Mouse (Mus musculus) neural tube, embryonic 15.5 days (tissue): ENCODE measurements around the gene Htr3b. TPM values are rescaled to one million over a fixed set of nuclear protein-coding genes. Genes with fewer than 3 reads are reported as not detected.
A peak's percentile ranks its signal among the peaks of the same experiment; 100 is the strongest.

Source experiments
- ATAC-seq: fragments of 200-750 bp; cut with Nextera tagmentation; 2 replicates; pipeline ENCODE4 v1.8.0; 2017; ENCODE audit warnings: mild to moderate bottlenecking, moderate TSS enrichment, moderate library complexity; ENCODE audit not compliant: low FRiP score
- H3K27ac ChIP-seq: fragments of 300-500 bp; sonication (generic); replicated peaks from 2 replicates; pipeline ENCODE4 v1.5.1; 2015; ENCODE audit warnings: mild to moderate bottlenecking, inconsistent platforms
- H3K27me3 ChIP-seq: fragments of 300-500 bp; sonication (generic); replicated peaks from 2 replicates; pipeline ENCODE4 v1.6.1; 2015; ENCODE audit warnings: inconsistent platforms
- H3K36me3 ChIP-seq: fragments of 300-500 bp; sonication (generic); 2 replicates; pipeline ENCODE4 v1.6.1; 2015; ENCODE audit warnings: inconsistent platforms
- H3K4me1 ChIP-seq: fragments of 300-500 bp; sonication (generic); 2 replicates; pipeline ENCODE4 v1.6.1; 2015; ENCODE audit warnings: inconsistent platforms
- H3K4me2 ChIP-seq: fragments of 300-500 bp; sonication (generic); 2 replicates; pipeline ENCODE4 v1.6.1; 2015; ENCODE audit warnings: inconsistent platforms, mild to moderate bottlenecking, moderate library complexity
- H3K4me3 ChIP-seq: fragments of 300-500 bp; sonication (generic); replicated peaks from 2 replicates; pipeline ENCODE4 v1.5.1; 2015; ENCODE audit warnings: mild to moderate bottlenecking, inconsistent platforms
- H3K9ac ChIP-seq: fragments of 300-500 bp; sonication (generic); replicated peaks from 2 replicates; pipeline ENCODE4 v1.6.1; 2015; ENCODE audit warnings: mild to moderate bottlenecking, inconsistent platforms
- H3K9me3 ChIP-seq: fragments of 300-500 bp; sonication (generic); replicated peaks from 2 replicates; pipeline ENCODE4 v1.6.1; 2016; ENCODE audit warnings: inconsistent platforms
- WGBS: fragments of 180-500 bp; shearing (Covaris S2); methylation state at CpG from one replicate; pipeline ENCODE4 v1.1.7; 2015; ENCODE audit warnings: mixed read lengths; 5-methylcytosine and 5-hydroxymethylcytosine counted together
- polyA plus RNA-seq: library from polyadenylated mRNA; unstranded; fragments of >200 nt; fragmentation: Nextera tagmentation; extraction: Ambion mirVana; gene quantifications from 2 replicates; pipeline ENCODE4 v1.2.1, GENCODE M21; 2015

Gene Htr3b
- polyA plus RNA-seq, 1 experiment from 2014 or later: 1.8 TPM

GRCm38 (mm10) chr9:48910885-48911537 is 53.8 kb downstream of the Htr3b start, which contains the start of gene Htr3a:
Gene Htr3a (minus strand): TSS chr9:48911099.
- Histone ChIP-seq H3K36me3 (no peaks in the 10 kb centered on the region), H3K9ac (no peak within 1 kb of the TSS), H3K4me1 (peaks cover 11% of the 10 kb centered on the region), H3K27me3 (no peaks in the 10 kb centered on the region), H3K4me3 (no peak within 1 kb of the TSS), H3K4me2 (peak within 1 kb of the TSS; percentile 28; the same call in 1 of the 2 replicates), H3K9me3 (no peaks in the 10 kb centered on the region), H3K27ac (peak within 1 kb of the TSS; percentile 23; the same call in 1 of the 2 replicates)
- ATAC-seq: peak; percentile 66; the same call in 1 of the 2 replicates
- WGBS: 3% methylated on average over 9 of the region's 9 CpGs

- WGBS: 87% methylated on average over 5 of the region's 5 CpGs
- no peak for ATAC-seq
- Histone ChIP-seq H3K4me1 (peaks cover 4% of the 10 kb centered on the region; the same call in 1 of the 2 replicates), H3K36me3 (no peaks in the 10 kb centered on the region), H3K27ac (no peak overlapping the region), H3K27me3 (0 out of 2 replicates have a peak, but pooled peaks cover 3% of the 10 kb centered on the region), H3K4me3 (no peak overlapping the region), H3K4me2 (no peak overlapping the region), H3K9ac (no peak overlapping the region), H3K9me3 (no peaks in the 10 kb centered on the region)
These were observed 60.4 kb downstream of the Htr3b start for GRCm38 (mm10) chr9:48904421-48904820.

- Histone ChIP-seq H3K9ac (no peak overlapping the region), H3K27ac (no peak overlapping the region), H3K36me3 (no peaks in the 10 kb centered on the region), H3K4me2 (no peak overlapping the region), H3K27me3 (0 out of 2 replicates have a peak, but pooled peaks cover 3% of the 10 kb centered on the region), H3K9me3 (no peaks in the 10 kb centered on the region), H3K4me3 (no peak overlapping the region), H3K4me1 (peaks cover 4% of the 10 kb centered on the region; the same call in 1 of the 2 replicates)
- no peak for ATAC-seq
- WGBS: 57% methylated on average over 2 of the region's 2 CpGs
These were observed 61.0 kb downstream of the Htr3b start for GRCm38 (mm10) chr9:48903766-48904165.

- Histone ChIP-seq H3K4me1 (peaks cover 13% of the 10 kb centered on the region), H3K9me3 (no peaks in the 10 kb centered on the region), H3K27ac (no peak overlapping the region), H3K4me3 (no peak overlapping the region), H3K9ac (no peak overlapping the region), H3K27me3 (peaks cover 3% of the 10 kb centered on the region; the same call in 1 of the 2 replicates), H3K4me2 (no peak overlapping the region), H3K36me3 (no peaks in the 10 kb centered on the region)
- 44% methylated on average over 8 of the region's 8 CpGs for WGBS
- ATAC-seq: no peak
These were observed 66.2 kb downstream of the Htr3b start for GRCm38 (mm10) chr9:48898551-48898950.

- Histone ChIP-seq H3K4me2 (peak overlapping the region; percentile 51), H3K9me3 (no peaks in the 10 kb centered on the region), H3K27ac (no peak overlapping the region), H3K4me3 (no peak overlapping the region), H3K27me3 (peaks cover 9% of the 10 kb centered on the region; the same call in 1 of the 2 replicates), H3K9ac (0 out of 2 replicates have a peak overlapping the region, but pooled peaks have one; percentile 29), H3K36me3 (no peaks in the 10 kb centered on the region), H3K4me1 (peaks cover 13% of the 10 kb centered on the region)
- ATAC-seq: no peak
- WGBS: 7% methylated on average over 18 of the region's 18 CpGs
These were observed 68.8 kb downstream of the Htr3b start for GRCm38 (mm10) chr9:48895819-48896536.

- Histone ChIP-seq H3K4me3 (no peak overlapping the region), H3K4me2 (no peak overlapping the region), H3K36me3 (no peaks in the 10 kb centered on the region), H3K27me3 (peaks cover 9% of the 10 kb centered on the region; the same call in 1 of the 2 replicates), H3K9ac (no peak overlapping the region), H3K9me3 (no peaks in the 10 kb centered on the region), H3K4me1 (peaks cover 13% of the 10 kb centered on the region), H3K27ac (no peak overlapping the region)
- WGBS: 62% methylated on average over 6 of the region's 6 CpGs
- no peak for ATAC-seq
These were observed 70.0 kb downstream of the Htr3b start for GRCm38 (mm10) chr9:48894755-48895154.

DNA sequence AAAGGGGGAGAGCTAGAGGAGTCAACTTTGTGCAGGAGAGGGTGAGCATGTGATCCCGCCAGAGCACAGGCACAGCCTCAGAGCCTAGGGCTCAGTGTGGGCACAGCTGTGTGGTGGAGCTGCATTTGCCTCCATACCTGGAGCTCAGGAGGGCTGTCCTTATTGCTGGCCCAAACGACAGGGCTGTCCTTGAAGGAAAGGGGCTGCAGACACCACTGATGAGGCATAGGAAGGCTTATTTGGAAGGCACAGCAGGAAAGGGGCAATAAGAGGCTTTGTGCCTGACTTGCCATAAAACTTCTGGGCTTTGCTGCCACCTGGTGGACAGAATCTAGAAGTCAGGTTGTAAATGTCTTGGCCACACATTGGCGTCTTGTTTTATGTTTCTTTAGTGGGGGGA is 70.8 kb downstream of the Htr3b start:
- no peak overlapping the region for H3K4me3 ChIP-seq
- peaks cover 6% of the 10 kb centered on the region; the same call in 1 of the 2 replicates for H3K27me3 ChIP-seq
- peaks cover 13% of the 10 kb centered on the region for H3K4me1 ChIP-seq
- 25% methylated on average over 3 of the region's 3 CpGs for WGBS
- H3K9me3 ChIP-seq: no peaks in the 10 kb centered on the region
- 0 out of 2 replicates have a peak, but pooled peaks have one; percentile 47 for ATAC-seq
- H3K9ac ChIP-seq: no peak overlapping the region
- H3K36me3 ChIP-seq: no peaks in the 10 kb centered on the region
- no peak overlapping the region for H3K27ac ChIP-seq
- H3K4me2 ChIP-seq: no peak overlapping the region

- Histone ChIP-seq H3K27ac (no peak overlapping the region), H3K27me3 (0 out of 2 replicates have a peak, but pooled peaks cover 6% of the 10 kb centered on the region), H3K4me2 (no peak overlapping the region), H3K4me1 (peaks cover 6% of the 10 kb centered on the region), H3K4me3 (no peak overlapping the region), H3K9ac (no peak overlapping the region), H3K36me3 (no peaks in the 10 kb centered on the region), H3K9me3 (no peaks in the 10 kb centered on the region)
- WGBS: 82% methylated on average over 7 of the region's 7 CpGs
- ATAC-seq: no peak
These were observed 75.7 kb downstream of the Htr3b start for GRCm38 (mm10) chr9:48889093-48889492.

Other genes starting within 250 kb of the Htr3b start
- 9.7 and 10.8 TPM in 2 replicates for gene Zbtb16, start 128.8 kb downstream of the Htr3b start, polyA plus RNA-seq
- 2.3 and 3.2 TPM in 2 replicates for gene Htr3a, start 53.9 kb downstream of the Htr3b start, polyA plus RNA-seq
- 26.2 and 30.7 TPM in 2 replicates for gene Usp28, start 20.4 kb upstream of the Htr3b start, polyA plus RNA-seq
- gene Zw10, start 90.6 kb upstream of the Htr3b start, polyA plus RNA-seq: 23.0 and 26.6 TPM in 2 replicates
- gene Tmprss5, start 116.3 kb upstream of the Htr3b start, polyA plus RNA-seq: 1.9 and 2.5 TPM in 2 replicates